Mouse (Mus musculus): ENCODE results near the gene Chrm3.

Chrm3 gene

DNA sequence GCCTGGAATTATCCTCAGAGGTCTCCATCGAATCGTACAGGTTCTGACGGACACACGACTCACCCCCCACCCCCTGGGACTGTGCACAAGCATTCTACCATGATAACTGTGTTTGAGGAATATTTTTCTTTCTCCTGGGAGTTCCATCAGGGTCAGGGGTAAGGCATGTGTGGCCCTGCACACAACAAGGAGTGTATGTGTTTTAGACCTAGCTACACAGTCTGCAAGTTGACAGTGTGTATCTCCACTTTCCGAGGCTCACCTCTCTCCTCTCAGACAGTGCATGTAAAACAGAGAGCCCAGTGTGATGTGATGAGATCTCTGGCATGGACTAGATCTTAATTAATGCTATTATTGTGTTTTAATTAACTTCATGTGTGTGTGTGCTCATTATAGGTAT, 472.4 kb downstream of the Chrm3 start:
- DNase-seq, result no peak

DNA sequence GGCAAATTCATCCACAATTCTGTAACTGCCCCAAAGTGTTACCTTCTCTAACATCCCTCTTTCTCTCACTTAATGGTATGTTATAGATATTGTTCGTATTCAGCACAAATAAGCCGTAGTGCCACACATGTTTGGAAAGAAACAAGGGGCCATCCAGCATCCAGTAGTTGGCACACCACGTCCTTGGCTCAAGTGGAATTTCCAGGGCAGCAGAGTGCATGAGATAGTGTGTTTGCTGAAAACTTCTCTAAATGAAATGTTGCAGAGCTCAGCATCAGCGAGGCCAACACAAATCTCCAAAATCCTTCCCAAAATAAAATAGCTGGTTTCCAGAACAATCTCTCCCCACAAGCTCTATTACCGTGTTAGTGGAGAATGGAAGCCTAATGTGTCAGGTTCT, 473.4 kb downstream of the Chrm3 start:
- DNase-seq, result no peak

DNA sequence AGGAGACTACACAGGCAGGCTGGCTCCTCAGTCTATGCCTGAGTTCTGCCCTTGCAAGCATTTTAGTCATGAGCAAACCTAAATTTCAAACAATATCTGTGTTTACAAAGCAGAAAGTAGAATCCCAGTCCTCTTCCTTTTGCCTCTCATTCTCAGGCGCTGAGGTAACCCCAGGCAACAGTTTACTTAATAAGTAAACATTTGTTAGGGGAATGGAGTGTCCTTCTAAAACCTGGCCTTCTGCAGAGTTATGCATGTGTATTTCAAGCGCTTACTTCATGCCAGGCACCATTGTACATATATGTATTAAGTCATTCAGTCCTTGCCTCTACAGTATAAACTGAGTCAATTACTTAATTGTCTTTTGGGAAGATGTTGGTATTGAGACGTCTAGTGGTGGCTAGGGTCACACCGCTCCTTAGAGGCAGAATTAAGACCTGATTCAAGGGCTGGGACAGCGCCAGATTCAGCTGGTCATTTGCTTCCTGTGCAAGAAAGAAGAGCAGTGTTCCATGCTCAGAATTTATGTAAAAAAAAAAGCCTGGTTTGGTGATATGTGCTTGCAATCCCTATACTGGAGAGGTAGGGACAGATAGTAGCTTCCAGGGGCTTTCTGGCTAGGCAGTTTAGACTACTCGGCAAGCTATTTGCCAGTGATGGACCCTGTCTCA, 474.0 kb downstream of the Chrm3 start:
- no peak for DNase-seq

DNA sequence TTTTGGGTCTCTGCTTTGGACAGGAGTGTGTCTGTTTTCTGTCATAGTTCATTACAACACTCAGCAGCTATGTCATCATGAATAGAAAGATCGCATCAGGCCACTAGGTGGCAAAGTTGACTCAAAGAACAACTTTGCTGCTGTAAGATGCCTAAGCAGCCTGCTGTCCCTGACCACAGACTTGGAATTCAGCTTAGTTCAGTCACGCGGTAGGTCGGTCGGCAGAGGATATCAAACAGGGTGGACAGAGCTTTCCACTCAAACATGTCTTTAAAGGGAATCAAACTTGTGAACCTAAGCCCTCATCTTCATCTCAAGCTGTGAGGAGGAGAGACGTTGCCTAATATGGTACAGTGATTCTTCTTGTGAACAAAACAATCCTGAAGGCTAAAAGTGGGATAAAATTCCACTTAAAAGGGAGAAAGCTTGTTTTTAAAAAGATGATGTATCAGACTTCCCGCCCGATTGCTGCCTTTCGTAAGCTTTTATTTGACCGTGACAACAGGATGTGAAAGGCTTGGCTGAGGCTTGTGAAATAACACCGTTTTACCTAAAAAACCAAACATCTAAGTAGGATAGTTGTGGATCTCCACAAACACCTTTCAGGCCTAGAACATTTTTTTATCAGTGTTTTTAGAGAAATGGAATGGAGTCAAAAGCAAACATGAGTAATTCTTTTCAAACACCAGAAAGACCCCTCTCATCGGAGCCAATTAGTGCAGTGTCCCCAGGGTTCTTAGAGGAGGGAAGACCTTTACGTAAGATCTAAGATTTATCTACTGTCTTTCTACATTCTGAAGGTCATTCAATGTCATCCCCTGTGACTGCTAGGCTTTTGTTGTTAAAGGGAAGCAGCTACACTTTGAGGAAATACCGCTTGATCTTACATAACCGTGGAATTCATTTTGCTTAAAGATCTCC, 478.0 kb downstream of the Chrm3 start:
- peak in 1 of 2 experiments; percentile 54 for DNase-seq

DNA sequence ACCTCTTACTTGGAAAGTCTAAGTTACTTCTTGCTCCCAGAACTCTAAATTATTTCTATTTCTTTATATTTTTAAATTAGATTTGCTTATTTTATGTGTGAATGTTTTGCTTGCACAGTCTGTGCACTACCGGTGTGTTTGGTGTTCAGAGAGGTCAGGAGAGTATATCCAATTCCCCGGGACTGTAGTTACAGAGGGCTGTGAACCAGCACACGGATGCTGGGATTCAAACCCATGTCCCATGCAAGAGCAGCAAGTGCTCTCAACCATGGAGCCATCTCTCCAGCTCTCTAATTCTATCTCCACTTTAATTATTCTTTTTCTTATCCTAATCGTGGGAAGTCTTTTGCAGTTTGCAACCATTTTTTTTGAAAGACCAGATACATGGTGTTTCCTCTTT, 478.7 kb downstream of the Chrm3 start:
- no peak for DNase-seq

DNA sequence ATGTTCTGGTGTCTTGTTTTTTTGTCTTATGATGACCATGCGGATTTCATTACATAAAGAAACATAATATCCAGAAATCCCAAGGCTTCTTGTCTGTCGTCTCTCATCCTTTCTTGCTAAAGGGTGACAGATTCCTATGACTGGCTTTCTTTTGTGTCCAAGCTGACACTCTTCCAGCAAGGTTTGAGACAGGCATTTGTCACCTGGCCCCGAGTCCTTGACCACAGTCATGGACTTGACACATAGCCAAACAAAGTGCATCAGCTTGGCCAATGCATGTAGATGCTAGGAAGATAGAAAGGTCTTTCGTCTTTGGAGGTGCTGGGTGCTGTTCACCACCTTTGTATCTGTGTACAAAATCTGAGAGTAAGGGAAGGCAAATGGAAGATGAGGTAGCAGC, 480.2 kb downstream of the Chrm3 start:
- DNase-seq, result no peak

DNA sequence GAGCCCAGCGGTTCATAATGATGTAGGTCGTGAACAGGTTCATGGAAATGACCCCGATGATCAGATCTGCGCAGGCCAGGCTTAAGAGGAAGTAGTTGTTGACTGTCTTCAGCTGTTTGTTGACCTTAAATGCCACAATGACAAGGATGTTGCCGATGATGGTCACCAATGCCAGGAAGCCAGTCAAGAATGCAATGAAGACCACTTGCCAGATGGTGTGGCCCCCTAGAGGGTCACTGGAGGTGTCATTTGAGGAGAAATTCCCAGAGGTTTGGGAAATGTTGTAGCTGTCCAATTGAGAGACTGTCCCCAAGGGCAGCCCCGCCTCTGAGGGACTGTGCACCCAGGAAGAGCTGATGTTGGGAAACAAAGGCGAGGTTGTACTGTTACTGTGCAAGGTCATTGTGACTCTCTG, 482.0 kb downstream of the Chrm3 start:
- DNase-seq, result no peak

DNA sequence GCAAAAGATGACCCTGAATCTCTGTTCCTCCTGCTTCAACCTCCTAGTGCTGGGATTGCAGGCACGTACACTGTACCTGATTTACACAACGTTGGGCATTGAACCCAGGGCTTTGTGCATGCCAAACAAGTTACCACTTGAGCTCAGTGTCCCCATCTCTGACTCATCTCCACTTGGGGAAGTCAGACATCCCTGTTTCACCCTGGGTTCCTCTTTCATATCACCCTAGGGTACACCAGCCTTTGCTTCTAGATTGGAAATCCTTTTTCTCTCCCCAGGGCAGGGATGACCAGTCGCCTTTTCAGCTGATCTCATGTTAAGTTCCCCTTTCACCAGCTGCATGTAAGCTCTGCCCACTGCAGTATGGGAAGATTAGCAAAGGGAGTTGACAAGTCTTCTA, 487.3 kb downstream of the Chrm3 start:
- no peak for DNase-seq

DNA sequence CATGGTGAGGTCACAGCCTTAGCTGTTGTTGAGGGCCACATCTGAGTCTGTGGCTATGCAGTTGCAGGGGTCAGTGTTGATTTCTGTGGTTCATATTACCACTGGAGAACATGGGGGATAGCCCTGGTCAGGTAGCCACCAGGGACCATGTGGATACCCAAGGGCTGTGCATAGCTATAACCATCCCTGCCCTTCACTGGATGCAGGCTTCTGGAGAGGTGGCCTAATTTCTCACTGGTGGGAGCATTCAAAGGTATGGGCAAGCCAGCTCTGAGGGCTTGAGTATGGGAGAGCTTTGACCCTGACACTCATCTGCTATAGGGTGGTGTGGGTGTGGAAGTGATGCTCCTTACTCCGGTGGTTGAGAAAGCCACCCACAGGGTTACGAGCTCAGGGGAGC, 494.5 kb downstream of the Chrm3 start:
- DNase-seq, result no peak

DNA sequence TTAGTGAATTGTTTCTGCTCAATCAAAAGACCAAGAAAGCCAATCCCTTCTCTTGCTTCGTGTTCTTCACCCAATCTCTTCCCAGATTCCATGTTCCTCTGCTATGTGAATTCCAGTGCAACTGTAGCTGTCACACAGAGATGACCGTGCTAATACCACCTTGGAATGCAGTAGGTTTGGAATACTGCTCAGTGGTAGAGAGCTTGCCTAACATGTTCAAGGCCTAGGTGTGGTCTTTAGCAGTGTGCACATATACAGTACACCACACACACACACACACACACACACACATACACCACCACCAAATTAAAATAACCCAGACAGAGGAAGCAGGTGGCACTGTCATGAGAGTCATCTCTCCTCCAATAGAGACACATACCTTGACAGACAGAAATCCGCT, 513.1 kb downstream of the Chrm3 start:
- DNase-seq, result no peak

DNA sequence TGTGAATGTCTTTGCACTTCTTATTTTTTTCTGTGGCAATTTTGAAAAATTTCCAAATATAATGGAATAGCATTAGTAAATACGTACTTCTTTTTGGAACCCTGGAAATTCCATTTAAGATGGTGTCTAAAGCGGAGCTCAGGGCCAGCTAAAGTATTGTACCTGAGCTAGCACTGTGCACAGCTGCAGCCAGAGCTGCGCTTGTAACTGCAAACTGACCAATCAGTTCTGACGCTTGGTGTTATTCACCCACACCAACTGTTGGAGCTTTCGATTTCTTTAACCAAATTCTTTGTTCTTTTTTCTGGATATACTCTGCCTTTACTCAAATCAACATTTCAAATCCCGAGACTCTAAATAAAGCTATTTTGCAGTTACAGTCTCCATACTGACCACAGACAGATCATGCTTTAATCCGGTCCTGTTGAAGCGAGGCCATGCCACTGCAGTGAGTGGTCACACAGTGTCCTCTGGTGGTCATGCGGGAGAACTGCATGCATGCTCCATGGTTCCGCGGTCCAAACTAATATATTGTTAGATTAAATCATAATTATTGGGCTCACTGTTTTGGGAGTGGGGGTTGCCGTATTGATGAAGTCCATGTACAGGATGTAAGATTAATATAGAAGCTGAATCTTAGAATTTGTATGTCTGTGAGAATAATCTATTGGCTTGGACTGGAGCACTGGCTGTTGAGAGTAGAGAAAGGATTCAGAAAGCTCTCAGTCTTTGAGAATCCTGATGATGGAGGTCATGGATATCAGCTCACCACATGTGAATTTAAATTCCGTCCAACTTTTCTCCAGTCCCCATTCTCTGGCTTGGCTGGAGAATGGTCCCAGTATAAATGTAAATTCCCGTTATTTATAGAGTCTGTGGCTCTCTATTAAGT, 513.9 kb downstream of the Chrm3 start:
- peak; percentile 20 to 55 for DNase-seq

DNA sequence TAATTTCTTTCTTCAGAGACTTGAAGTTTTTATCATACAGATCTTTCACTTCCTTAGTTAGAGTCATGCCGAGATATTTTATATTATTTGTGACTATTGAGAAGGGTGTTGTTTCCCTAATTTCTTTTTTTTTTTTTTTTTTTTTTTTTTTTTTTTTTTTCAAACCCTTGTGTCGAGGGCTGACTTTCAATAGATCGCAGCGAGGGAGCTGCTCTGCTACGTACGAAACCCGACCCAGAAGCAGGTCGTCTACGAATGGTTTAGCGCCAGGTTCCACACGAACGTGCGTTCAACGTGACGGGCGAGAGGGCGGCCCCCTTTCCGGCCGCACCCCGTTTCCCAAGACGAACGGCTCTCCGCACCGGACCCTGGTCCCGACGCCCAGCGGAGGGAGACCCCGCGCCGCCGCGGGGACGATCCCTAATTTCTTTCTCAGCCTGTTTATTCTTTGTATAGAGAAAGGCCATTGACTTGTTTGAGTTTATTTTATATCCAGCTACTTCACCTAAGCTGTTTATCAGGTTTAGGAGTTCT, 526.4 kb downstream of the Chrm3 start:
- peak; percentile 37 to 67 for DNase-seq

DNA sequence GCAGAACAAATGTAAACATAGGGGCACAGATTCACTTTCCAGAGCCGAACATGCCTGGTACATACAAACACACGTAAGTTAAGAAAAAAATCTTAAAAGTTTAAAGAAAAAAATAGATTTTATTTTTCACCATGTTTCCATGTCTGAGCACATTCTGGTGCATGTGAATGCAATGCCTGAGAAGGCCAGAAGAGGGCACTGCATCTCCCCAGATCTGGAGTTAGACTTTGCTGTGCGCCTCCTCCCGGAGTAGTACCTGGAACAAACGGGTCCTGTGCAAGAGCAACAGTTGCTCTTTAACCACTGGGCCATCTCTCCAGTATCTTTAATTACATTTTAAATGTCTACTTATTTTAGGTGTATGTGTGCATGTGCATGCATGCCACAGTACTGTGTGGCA, 534.4 kb downstream of the Chrm3 start:
- peak; percentile 24 to 54 for DNase-seq

Measured in spleen, adult 18-20 months (tissue).